Mouse (Mus musculus) cortical plate, adult 2 months (tissue): ENCODE measurements at regions not wholly inside any gene's neighbourhood (a gene's known extent, or its start where the extent isn't known, plus 50 kb on each side); places are given as distances from the start of the nearest gene placed in this dataset.

ENCODE experiments used
- CTCF ChIP-seq: fragments of 200-500 bp; IDR thresholded peaks from 2 replicates; pipeline ENCODE4 v1.5.1; 2011; ENCODE audit warnings: mild to moderate bottlenecking, control low read depth, low read length; ENCODE audit not compliant: insufficient read depth; ENCODE audit errors: extremely low read depth
- POLR2A ChIP-seq: fragments of 200-500 bp; IDR thresholded peaks from 2 replicates; pipeline ENCODE4 v1.6.1; 2011; ENCODE audit warnings: mild to moderate bottlenecking, low read length, control low read depth; ENCODE audit not compliant: insufficient read depth; ENCODE audit errors: extremely low read depth

DNA sequence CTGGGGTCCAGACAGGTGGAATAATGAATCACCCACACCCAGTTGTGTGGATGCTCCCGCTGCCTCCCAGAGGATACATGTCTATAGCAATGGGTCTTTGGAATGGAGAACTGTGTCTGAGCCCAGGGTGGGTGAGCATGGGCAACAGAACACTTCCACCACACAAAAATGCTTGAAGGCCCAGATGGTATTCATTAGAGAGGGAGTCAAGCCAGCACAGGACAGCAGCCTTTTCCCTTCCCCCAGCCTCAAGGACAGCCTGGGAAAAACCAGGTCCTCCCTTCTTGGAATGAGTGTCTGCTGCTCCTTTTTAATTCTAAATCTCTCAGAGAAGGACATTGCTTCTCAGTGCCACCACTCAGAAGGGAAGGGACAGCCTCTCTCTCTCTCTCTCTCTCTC is 52.3 kb upstream of the Kcna5 start:
- TF ChIP-seq POLR2A = no peak
- TF ChIP-seq CTCF = no peak
